Mouse (Mus musculus): ENCODE results near the gene Herc4.

DNA sequence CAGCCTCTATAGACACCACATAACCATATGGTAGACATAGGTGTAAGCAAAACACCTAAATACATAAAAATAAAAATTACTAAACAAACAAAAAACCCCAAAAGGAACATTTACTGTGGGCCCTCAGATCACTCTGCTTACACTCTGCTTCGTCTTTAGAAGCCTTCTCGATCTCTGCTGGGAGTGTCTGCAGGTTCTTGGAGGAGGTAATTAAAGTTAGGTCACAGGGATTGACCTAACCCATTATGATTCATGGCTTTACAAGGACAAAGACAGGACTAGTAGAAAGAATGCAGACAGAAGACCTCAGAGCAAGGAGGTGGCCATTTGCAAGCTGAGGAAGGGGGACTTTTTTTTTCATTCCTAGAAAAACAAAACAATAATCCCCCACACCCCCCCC is 6.4 kb upstream of the Herc4 start:
- TF ChIP-seq CTCF (IDR thresholded peaks at IDR 0.05; ENCODE audit: control insufficient read depth, insufficient read depth, insufficient replicate concordance, low read depth, low read length), result no peak
- TF ChIP-seq POLR2A (IDR thresholded peaks at IDR 0.05; ENCODE audit: control insufficient read depth, low read depth, low read length), result no peak
